Mouse (Mus musculus) limb, embryonic 11.5 days (tissue): ENCODE results near the gene Tsnaxip1. TPM values are rescaled to one million over a fixed set of nuclear protein-coding genes. Genes with fewer than 3 reads are reported as not detected.

Experiments
- ATAC-seq: fragments of 200-750 bp; cut with Nextera tagmentation; 2 replicates; pipeline ENCODE4 v1.8.0; 2017; ENCODE audit warnings: low read depth; ENCODE audit not compliant: insufficient number of reproducible peaks, low FRiP score, low TSS enrichment
- DNase-seq: peaks from one replicate; pipeline ENCODE4 v3.0.0-alpha.2; 2015; ENCODE audit warnings: low spot score
- H3K27ac ChIP-seq: fragments of 300-500 bp; sonication (generic); replicated peaks from 2 replicates; pipeline ENCODE4 v1.5.1; 2014; ENCODE audit warnings: low read depth, mild to moderate bottlenecking, low read length
- H3K27me3 ChIP-seq: fragments of 300-500 bp; sonication (generic); 2 replicates; pipeline ENCODE4 v1.6.1; 2014; ENCODE audit warnings: mild to moderate bottlenecking, low read length, mixed read lengths; ENCODE audit not compliant: control insufficient read depth, insufficient read depth
- H3K36me3 ChIP-seq: fragments of 300-500 bp; sonication (generic); 2 replicates; pipeline ENCODE4 v1.6.1; 2014; ENCODE audit warnings: mild to moderate bottlenecking, low read length, moderate library complexity, mixed read lengths; ENCODE audit not compliant: control insufficient read depth, insufficient read depth
- H3K4me1 ChIP-seq: fragments of 300-500 bp; sonication (generic); 2 replicates; pipeline ENCODE4 v1.6.1; 2014; ENCODE audit warnings: low read length, mixed read lengths; ENCODE audit not compliant: control insufficient read depth, insufficient read depth
- H3K4me2 ChIP-seq: fragments of 300-500 bp; sonication (generic); 2 replicates; pipeline ENCODE4 v1.6.1; 2014; ENCODE audit warnings: low read depth, mild to moderate bottlenecking, moderate library complexity; ENCODE audit not compliant: severe bottlenecking
- H3K4me3 ChIP-seq: fragments of 300-500 bp; sonication (generic); 2 replicates; pipeline ENCODE4 v1.5.1; 2014; ENCODE audit warnings: low read depth, low read length
- H3K9ac ChIP-seq: fragments of 300-500 bp; sonication (generic); 2 replicates; pipeline ENCODE4 v1.6.1; 2014; ENCODE audit warnings: mild to moderate bottlenecking, low read length
- H3K9me3 ChIP-seq: fragments of 300-500 bp; sonication (generic); 2 replicates; pipeline ENCODE4 v1.6.1; 2016; ENCODE audit warnings: low read length; ENCODE audit not compliant: control insufficient read depth
- WGBS: fragments of 180-500 bp; shearing (Covaris S2); extraction: QIAGEN DNeasy Blood & Tissue Kit; methylation state at CpG from one replicate; pipeline ENCODE4 v1.1.7; 2014; 5-methylcytosine and 5-hydroxymethylcytosine counted together
- polyA plus RNA-seq: library from polyadenylated mRNA; unstranded; fragments of >200 nt; fragmentation: Nextera tagmentation; extraction: Ambion mirVana; gene quantifications from 2 replicates; pipeline ENCODE4 v1.2.1, GENCODE M21; 2014

Tsnaxip1 gene
- polyA plus RNA-seq, 1 experiment from 2014 or later: 0.15 TPM

- no peak overlapping the region for H3K9ac ChIP-seq
- no peaks in the 10 kb centered on the region for H3K27me3 ChIP-seq
- no peaks in the 10 kb centered on the region for H3K4me1 ChIP-seq
- no peak for ATAC-seq
- no peak overlapping the region for H3K27ac ChIP-seq
- no peak for DNase-seq
- WGBS: 97% methylated on average over 1 of the region's 1 CpGs
- H3K9me3 ChIP-seq: no peaks in the 10 kb centered on the region
- peaks cover 4% of the 10 kb centered on the region; the same call in 1 of the 2 replicates for H3K36me3 ChIP-seq
- no peak overlapping the region for H3K4me2 ChIP-seq
- no peak overlapping the region for H3K4me3 ChIP-seq
Measured at GRCm38 (mm10) chr8:105795785-105796184, 31.7 kb upstream of the Tsnaxip1 start.

DNA sequence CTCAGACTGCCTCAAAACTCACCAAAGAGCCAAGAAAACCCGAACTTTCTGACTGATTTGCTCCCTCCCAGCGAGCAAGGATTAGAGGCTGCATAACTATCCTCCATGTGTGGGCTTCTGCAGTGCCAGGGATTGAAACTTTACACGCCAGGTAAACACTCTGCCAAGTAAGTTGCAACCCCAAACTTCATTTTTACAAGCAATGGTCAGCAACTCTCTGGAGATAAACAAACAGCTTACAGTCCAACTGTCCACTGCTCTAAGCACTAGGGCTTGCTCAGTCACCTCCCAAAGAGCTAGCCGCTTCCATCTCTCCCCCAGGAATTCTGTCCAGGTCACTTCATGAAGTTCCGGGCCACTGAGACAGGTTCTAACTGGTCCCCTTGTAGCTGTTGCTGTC lies 29.1 kb upstream of the Tsnaxip1 start:
- peaks cover 4% of the 10 kb centered on the region; the same call in 1 of the 2 replicates for H3K36me3 ChIP-seq
- H3K27me3 ChIP-seq: no peaks in the 10 kb centered on the region
- H3K9me3 ChIP-seq: no peaks in the 10 kb centered on the region
- no peak overlapping the region for H3K4me2 ChIP-seq
- DNase-seq (no peak), ATAC-seq (no peak)
- no peak overlapping the region for H3K27ac ChIP-seq
- no peaks in the 10 kb centered on the region for H3K4me1 ChIP-seq
- no peak overlapping the region for H3K4me3 ChIP-seq
- WGBS: 93% methylated on average over 5 of the region's 5 CpGs
- H3K9ac ChIP-seq: no peak overlapping the region

DNA sequence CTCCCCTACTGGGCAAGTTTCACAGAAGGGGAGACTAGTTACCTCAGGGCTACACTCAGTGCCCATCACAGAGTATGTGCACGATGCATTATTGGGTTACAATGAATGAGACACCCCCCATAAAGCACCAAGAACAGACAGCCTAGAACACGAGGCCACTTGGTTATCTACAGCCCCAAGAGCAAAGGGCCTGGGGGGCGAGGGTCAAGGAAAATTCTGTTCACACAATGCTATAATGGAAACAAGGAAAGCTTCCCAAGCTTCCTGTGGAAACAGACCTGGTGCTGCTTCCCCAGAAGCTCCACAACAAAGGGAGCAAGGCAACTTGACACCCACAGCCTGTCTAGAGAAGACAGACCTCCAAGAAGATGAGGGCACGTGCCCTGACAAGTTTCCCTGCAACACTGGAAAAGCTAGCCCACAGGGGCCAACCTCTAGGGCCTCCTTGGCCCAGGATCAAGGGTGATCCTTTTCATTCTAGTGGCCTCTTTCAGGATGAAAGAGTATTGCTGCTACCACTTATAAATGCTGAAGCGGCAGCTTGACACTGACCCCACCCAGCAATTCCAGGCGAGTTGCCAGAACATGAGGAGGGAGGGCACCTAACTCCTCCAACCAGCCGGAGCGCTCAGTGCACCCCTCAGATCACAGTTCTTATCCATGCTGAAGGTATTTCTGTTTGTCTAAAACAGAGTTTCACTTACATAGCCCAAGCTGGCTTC lies 28.3 kb upstream of the Tsnaxip1 start:
- Histone ChIP-seq H3K9me3 (no peaks in the 10 kb centered on the region), H3K27ac (no peak overlapping the region), H3K27me3 (no peaks in the 10 kb centered on the region), H3K4me3 (no peak overlapping the region), H3K36me3 (0 out of 2 replicates have a peak, but pooled peaks cover 2% of the 10 kb centered on the region), H3K4me1 (no peaks in the 10 kb centered on the region), H3K9ac (no peak overlapping the region), H3K4me2 (no peak overlapping the region)
- ATAC-seq (no peak), DNase-seq (no peak)
- 69% methylated on average over 8 of the region's 8 CpGs for WGBS

DNA sequence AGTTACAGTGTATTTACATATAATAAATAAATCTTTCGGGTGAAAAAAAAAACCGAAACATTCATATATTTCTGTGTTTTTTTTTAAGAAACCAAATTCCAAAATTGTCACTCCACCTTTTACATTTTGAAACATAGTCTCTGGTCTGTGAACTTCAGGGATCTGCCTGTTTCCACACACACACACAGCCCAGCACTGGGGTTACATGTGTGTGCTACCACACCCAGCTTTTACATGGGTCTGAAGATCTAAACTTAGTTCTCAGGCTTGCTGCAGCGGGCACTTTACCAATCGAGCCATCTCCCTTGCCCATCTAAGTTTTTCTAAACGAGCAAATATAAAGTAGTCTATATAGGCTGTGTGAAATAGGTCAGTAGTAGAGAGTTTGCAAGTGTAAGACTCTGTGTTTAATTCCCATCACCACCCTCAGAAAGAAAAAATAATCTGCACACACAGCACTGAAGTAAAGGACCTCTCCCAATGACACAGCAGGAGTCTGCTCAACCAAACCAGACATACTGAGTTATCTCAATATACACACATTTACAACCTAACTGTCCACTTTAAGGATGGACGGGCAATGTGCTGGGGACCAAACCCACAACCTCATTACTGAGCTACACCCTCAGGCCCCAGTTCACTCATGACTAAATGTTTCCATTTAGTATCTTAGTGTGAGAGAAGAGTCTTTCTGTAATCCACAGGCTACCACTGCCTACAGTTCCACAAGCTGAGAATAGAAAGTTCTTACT lies 26.2 kb upstream of the Tsnaxip1 start:
- H3K36me3 ChIP-seq: no peaks in the 10 kb centered on the region

DNA sequence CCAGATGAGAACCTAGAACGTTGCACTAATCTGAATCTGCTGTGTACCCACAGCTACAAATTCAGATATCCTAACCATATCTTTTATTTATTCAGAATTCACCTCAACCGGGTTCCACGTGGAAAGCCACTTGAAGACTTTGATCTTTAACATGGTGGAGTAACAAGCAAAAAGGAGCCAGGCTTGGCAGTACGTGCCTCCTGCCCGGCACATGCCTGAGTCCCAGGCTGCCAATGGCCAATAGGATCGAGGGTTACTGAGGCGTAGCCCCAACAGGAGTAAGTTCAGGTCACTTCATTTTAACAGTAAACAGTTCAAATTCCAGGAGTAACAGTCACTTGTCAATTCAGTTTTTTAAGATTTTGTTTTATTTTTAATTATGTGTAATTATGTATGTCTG lies 22.7 kb upstream of the Tsnaxip1 start:
- Histone ChIP-seq H3K27ac (no peak overlapping the region), H3K9me3 (no peaks in the 10 kb centered on the region), H3K36me3 (no peaks in the 10 kb centered on the region), H3K4me2 (no peak overlapping the region), H3K4me1 (no peaks in the 10 kb centered on the region), H3K27me3 (no peaks in the 10 kb centered on the region), H3K9ac (no peak overlapping the region), H3K4me3 (no peak overlapping the region)
- WGBS: 94% methylated on average over 7 of the region's 7 CpGs
- DNase-seq: no peak
- no peak for ATAC-seq

More for the DNA sequence above, 26.2 kb upstream of the Tsnaxip1 start:
- no peak overlapping the region; the same call in 1 of the 2 replicates for H3K27ac ChIP-seq
- no peak overlapping the region for H3K4me3 ChIP-seq
- no peaks in the 10 kb centered on the region for H3K27me3 ChIP-seq
- 92% methylated on average over 6 of the region's 6 CpGs for WGBS
- no peaks in the 10 kb centered on the region for H3K9me3 ChIP-seq
- no peak for ATAC-seq
- no peak for DNase-seq
- H3K4me1 ChIP-seq: no peaks in the 10 kb centered on the region
- no peak overlapping the region for H3K9ac ChIP-seq
- no peak overlapping the region for H3K4me2 ChIP-seq

GRCm38 (mm10) chr8:105805346-105805745 lies 22.2 kb upstream of the Tsnaxip1 start:
- no peak for DNase-seq
- no peak overlapping the region for H3K9ac ChIP-seq
- no peak overlapping the region for H3K27ac ChIP-seq
- H3K36me3 ChIP-seq: no peaks in the 10 kb centered on the region
- WGBS: 80% methylated on average over 3 of the region's 3 CpGs
- no peaks in the 10 kb centered on the region for H3K27me3 ChIP-seq
- no peaks in the 10 kb centered on the region for H3K4me1 ChIP-seq
- no peaks in the 10 kb centered on the region for H3K9me3 ChIP-seq
- no peak overlapping the region for H3K4me2 ChIP-seq
- no peak overlapping the region for H3K4me3 ChIP-seq
- no peak for ATAC-seq

- WGBS: 81% methylated on average over 1 of the region's 1 CpGs
- Histone ChIP-seq H3K4me2 (no peak overlapping the region), H3K27me3 (no peaks in the 10 kb centered on the region), H3K9me3 (no peaks in the 10 kb centered on the region), H3K36me3 (no peaks in the 10 kb centered on the region), H3K9ac (no peak overlapping the region), H3K27ac (no peak overlapping the region), H3K4me1 (no peaks in the 10 kb centered on the region), H3K4me3 (no peak overlapping the region)
- DNase-seq: no peak
- ATAC-seq: no peak
Measured at GRCm38 (mm10) chr8:105805964-105806363, 21.6 kb upstream of the Tsnaxip1 start.

- 0 out of 2 replicates have a peak, but pooled peaks cover 4% of the 10 kb centered on the region for H3K36me3 ChIP-seq
- WGBS: 89% methylated on average over 5 of the region's 5 CpGs
- H3K9me3 ChIP-seq: no peaks in the 10 kb centered on the region
Measured at GRCm38 (mm10) chr8:105807766-105808165, 19.8 kb upstream of the Tsnaxip1 start.

More at GRCm38 (mm10) chr8:105807766-105808165, 19.8 kb upstream of the Tsnaxip1 start:
- ATAC-seq (no peak), DNase-seq (no peak)
- Histone ChIP-seq H3K4me2 (no peak overlapping the region), H3K9ac (no peak overlapping the region), H3K27me3 (no peaks in the 10 kb centered on the region), H3K4me3 (no peak overlapping the region), H3K4me1 (no peaks in the 10 kb centered on the region), H3K27ac (no peak overlapping the region)
